Mouse (Mus musculus) G1E (cell line): Measurements from ENCODE around the gene Mrpl24. TPM values are rescaled to one million over a fixed set of nuclear protein-coding genes. Genes with fewer than 3 reads are reported as not detected.
A peak's percentile ranks its signal among the peaks of the same experiment; 100 is the strongest.

Source experiments
- ATAC-seq: 2 replicates; pipeline ENCODE4 v1.8.0; 2016; ENCODE audit warnings: mild to moderate bottlenecking; ENCODE audit not compliant: insufficient number of reproducible peaks, poor library complexity, low FRiP score, severe bottlenecking; ENCODE audit errors: extremely low read depth
- DNase-seq: peaks from one replicate; pipeline ENCODE4 v3.0.0; 2012; ENCODE audit warnings: low spot score
- H3K27me3 ChIP-seq: 2 replicates; pipeline ENCODE4 v1.6.1; 2012; ENCODE audit warnings: mild to moderate bottlenecking, low read length, inconsistent platforms; ENCODE audit not compliant: insufficient read depth
- H3K36me3 ChIP-seq: replicated peaks from 2 replicates; pipeline ENCODE3; 2012; ENCODE audit warnings: mild to moderate bottlenecking, inconsistent platforms
- H3K4me1 ChIP-seq: 2 replicates; pipeline ENCODE4 v1.6.1; 2012; ENCODE audit warnings: low read depth, low read length, inconsistent platforms, mixed read lengths; ENCODE audit not compliant: insufficient read depth
- H3K4me3 ChIP-seq: 2 replicates; pipeline ENCODE4 v1.5.1; 2012; ENCODE audit warnings: low read depth, mild to moderate bottlenecking, inconsistent platforms, low read length, moderate library complexity, mixed read lengths
- H3K9me3 ChIP-seq: replicated peaks from 2 replicates; pipeline ENCODE4 v1.6.1; 2012; ENCODE audit warnings: inconsistent platforms
- CTCF ChIP-seq: IDR thresholded peaks from 2 replicates; pipeline ENCODE4 v1.5.1; 2012; ENCODE audit warnings: low read depth, low read length, inconsistent platforms, mixed read lengths
- GATA1 ChIP-seq: IDR thresholded peaks from 2 replicates; pipeline ENCODE4 v1.6.1; 2012; ENCODE audit warnings: borderline replicate concordance, low read length, inconsistent platforms, mixed read lengths
- GATA2 ChIP-seq: IDR thresholded peaks from 2 replicates; pipeline ENCODE4 v1.6.1; 2012; ENCODE audit warnings: low read depth, low read length, inconsistent platforms, borderline replicate concordance
- POLR2AphosphoS5 ChIP-seq: IDR thresholded peaks from 2 replicates; pipeline ENCODE4 v1.6.1; 2012; ENCODE audit warnings: low read depth, low read length, inconsistent platforms; ENCODE audit not compliant: insufficient replicate concordance
- TAL1 ChIP-seq: conservative IDR thresholded peaks from 2 replicates; pipeline ENCODE4 v1.6.1; 2012; ENCODE audit warnings: low read depth, low read length, inconsistent platforms, mixed read lengths
- polyA plus RNA-seq: library from polyadenylated mRNA; stranded (reverse); fragments of >175 nt; gene quantifications from 2 replicates; pipeline ENCODE4 v1.2.3, GENCODE M21; 2012
- total RNA-seq, 2 experiments: library from RNA; stranded (forward) in 1 of 2; stranded (reverse) in 1 of 2; fragments of 200-1000 nt in 1 of 2; fragments of >200 nt in 1 of 2; fragmentation: Nextera tagmentation in 1 of 2; gene quantifications; 2 replicates each; pipeline ENCODE4 v1.2.3; 2014 to 2017

The Mrpl24 gene
- total and polyA plus RNA-seq, 3 experiments, result 24.9 to 317 (median 204) TPM

DNA sequence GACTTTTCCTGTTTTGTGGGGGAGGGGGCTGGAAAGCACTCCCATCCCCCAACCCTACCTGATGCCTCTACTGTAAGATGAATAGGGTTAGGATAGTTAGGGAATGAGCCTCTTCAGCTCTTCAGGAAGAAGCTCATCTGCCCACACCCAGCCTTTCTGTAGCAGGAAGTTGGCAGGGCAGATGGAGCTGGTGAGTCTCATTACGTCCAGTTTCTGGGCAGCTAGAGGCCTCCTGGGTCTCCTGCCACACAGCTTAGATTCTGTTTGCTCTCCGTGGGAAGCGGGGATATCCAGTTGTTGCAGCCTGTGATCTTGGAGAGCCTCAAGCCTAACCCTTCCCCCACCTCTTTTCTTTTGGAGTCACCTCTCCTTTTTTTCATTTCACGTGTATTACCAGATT is 9.4 kb upstream of the Mrpl24 start:
- no peaks in the 10 kb centered on the region for H3K9me3 ChIP-seq
- H3K27me3 ChIP-seq, result no peaks in the 10 kb centered on the region
- DNase-seq (no peak), ATAC-seq (no peak)
- no peak for TF ChIP-seq TAL1
- no peak for TF ChIP-seq GATA2
- no peak for TF ChIP-seq CTCF
- no peak for TF ChIP-seq GATA1
- no peak for TF ChIP-seq POLR2AphosphoS5
- peaks cover 73% of the 10 kb centered on the region for H3K36me3 ChIP-seq
- peak overlapping the region; percentile 99 for H3K4me3 ChIP-seq
- peaks cover 77% of the 10 kb centered on the region for H3K4me1 ChIP-seq

DNA sequence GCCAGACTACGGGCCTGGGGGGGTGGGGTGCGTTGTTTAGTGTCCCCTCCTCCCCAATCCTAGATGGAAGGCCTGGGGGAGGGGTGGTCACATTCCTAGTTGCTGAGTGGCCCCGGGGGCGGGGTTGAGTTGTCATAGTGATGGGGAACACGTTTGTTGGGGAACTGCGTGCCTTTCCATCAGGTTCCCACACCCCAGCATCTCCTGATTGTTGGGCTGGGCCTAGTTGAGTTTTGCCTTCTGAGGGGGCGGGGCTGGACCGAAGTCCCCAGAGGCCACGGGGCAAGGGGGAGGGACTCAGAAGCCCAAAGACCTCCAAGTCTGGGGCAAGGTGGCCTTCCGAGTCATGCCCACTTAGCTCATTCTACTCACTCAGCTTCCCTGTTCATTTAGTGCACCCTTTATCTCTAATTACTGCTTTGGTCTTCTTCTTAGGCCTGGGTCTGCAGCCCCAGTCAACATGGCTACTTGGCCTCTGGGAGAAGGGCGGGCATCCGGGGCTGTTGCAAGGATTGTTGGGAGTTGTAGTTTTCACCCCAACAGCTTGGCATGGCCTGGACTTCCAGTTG is 8.6 kb upstream of the Mrpl24 start:
- no peaks in the 10 kb centered on the region for H3K9me3 ChIP-seq
- H3K4me1 ChIP-seq, result peaks cover 78% of the 10 kb centered on the region
- no peaks in the 10 kb centered on the region for H3K27me3 ChIP-seq
- TF ChIP-seq TAL1, result no peak
- TF ChIP-seq POLR2AphosphoS5, result no peak
- TF ChIP-seq GATA1, result no peak
- TF ChIP-seq CTCF, result no peak
- TF ChIP-seq GATA2, result no peak
- DNase-seq (peak; percentile 45), ATAC-seq (no peak)
- peaks cover 81% of the 10 kb centered on the region for H3K36me3 ChIP-seq
- peak overlapping the region; percentile 99; the same call in 1 of the 2 replicates for H3K4me3 ChIP-seq

DNA sequence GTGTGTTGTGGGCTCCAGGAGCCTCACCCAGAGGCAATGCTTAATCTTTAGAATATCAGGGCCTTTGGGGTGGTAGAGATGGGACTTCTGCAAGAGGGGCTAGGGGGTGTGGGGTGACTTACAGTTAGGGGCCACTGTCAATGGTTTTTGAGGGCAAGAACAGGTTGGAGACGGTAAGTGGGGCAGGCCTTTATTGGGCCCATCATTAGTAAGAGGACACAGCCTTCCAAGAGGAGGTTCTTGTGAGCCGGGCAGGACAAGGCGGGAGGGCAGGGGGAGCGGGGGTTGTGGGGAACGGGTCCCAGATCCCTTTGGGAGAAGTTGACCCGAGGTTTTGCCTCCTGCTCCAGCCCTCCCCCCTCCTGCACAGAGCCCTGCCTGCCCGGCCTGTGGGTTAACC is 5.8 kb upstream of the Mrpl24 start:
- ATAC-seq (no peak), DNase-seq (no peak)
- peak overlapping the region; percentile 36; the same call in 1 of the 2 replicates for H3K4me3 ChIP-seq
- H3K36me3 ChIP-seq, result peaks cover 96% of the 10 kb centered on the region
- H3K4me1 ChIP-seq, result peaks cover 82% of the 10 kb centered on the region
- TF ChIP-seq GATA1 (no peak), TAL1 (no peak), CTCF (no peak), GATA2 (no peak), POLR2AphosphoS5 (no peak)
- H3K27me3 ChIP-seq, result no peaks in the 10 kb centered on the region
- no peaks in the 10 kb centered on the region for H3K9me3 ChIP-seq

DNA sequence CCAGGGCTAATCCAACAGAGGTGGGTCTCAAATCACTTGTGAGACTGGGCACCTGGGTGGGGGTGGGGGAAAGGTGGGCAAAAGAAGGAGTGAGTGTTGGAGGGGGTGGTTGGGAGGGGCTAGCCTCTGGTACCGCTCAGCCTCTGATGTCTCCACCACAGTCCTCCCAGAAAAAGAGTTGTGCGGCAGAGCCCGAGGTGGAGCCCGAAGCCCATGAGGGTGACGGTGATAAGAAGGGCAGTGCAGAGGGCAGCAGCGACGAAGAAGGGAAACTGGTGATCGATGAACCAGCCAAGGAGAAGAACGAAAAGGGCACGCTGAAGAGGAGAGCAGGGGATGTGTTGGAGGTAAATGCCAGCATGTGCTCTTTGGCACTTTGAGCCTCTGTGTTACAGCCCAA is 5.4 kb upstream of the Mrpl24 start:
- Histone ChIP-seq H3K4me3 (peak overlapping the region; percentile 36; the same call in 1 of the 2 replicates), H3K9me3 (no peaks in the 10 kb centered on the region), H3K4me1 (peaks cover 82% of the 10 kb centered on the region), H3K36me3 (peaks cover 96% of the 10 kb centered on the region), H3K27me3 (no peaks in the 10 kb centered on the region)
- ATAC-seq (no peak), DNase-seq (no peak)
- TF ChIP-seq TAL1, result no peak
- no peak for TF ChIP-seq POLR2AphosphoS5
- TF ChIP-seq CTCF, result no peak
- no peak for TF ChIP-seq GATA1
- no peak for TF ChIP-seq GATA2

DNA sequence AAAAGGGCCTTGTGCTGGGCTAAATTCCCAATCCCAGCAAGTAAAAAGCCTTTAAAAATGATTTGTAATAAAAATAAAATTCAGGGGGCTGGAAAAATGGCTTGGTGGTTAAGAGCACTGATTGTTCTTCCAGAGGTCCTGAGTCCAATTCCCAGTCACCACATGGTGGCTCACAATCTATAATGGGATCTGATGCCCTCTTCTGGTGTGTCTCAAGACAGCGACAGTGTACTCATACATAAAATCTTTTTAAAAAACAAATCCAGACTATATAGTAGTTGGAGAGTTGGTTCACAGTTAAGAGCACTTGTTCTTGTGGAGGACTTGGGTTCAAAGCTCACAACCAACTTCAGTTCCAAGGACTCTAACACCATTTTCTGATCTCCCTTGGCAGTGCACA is 2.3 kb upstream of the Mrpl24 start:
- no peak for DNase-seq
- no peak for ATAC-seq
- no peaks in the 10 kb centered on the region for H3K27me3 ChIP-seq
- H3K4me3 ChIP-seq, result no peak overlapping the region
- H3K36me3 ChIP-seq, result peaks cover 81% of the 10 kb centered on the region
- H3K9me3 ChIP-seq, result no peaks in the 10 kb centered on the region
- no peak for TF ChIP-seq POLR2AphosphoS5
- TF ChIP-seq CTCF, result no peak
- TF ChIP-seq GATA2, result no peak
- no peak for TF ChIP-seq TAL1
- no peak for TF ChIP-seq GATA1
- H3K4me1 ChIP-seq, result peaks cover 72% of the 10 kb centered on the region

DNA sequence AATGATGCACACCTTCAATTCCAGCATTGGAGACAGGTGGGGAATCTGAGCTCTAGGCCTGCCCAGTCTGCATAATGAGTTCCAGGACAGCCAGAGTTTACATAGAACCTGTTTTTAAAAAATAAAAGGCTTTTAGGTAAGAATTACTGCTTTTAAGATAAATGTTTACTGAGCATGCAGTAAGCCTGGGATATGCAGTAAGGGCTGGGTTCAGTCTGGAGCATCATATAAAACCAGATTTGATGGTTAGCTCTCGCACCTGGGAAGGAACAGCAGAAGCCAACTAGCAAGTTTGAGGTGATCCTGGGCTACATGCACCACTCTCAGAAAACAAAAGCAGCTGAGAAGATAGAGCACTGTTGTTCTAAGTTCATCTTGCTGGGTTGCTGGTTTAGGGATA is 755 bp upstream of the Mrpl24 start:
- H3K36me3 ChIP-seq, result peaks cover 81% of the 10 kb centered on the region

More for the DNA sequence above, 755 bp upstream of the Mrpl24 start:
- H3K27me3 ChIP-seq, result no peaks in the 10 kb centered on the region
- H3K4me3 ChIP-seq, result no peak overlapping the region; the same call in 1 of the 2 replicates
- ATAC-seq (no peak), DNase-seq (no peak)
- peaks cover 61% of the 10 kb centered on the region for H3K4me1 ChIP-seq
- TF ChIP-seq GATA2, result no peak
- no peak for TF ChIP-seq POLR2AphosphoS5
- TF ChIP-seq GATA1, result no peak
- TF ChIP-seq TAL1, result no peak
- no peak for TF ChIP-seq CTCF
- no peaks in the 10 kb centered on the region for H3K9me3 ChIP-seq
